In genomic region chr5:90163033-90163859, GRCm38 (mm10) we compare ENCODE assay signal across 23 mouse cellular contexts.
DNase-seq lines count a peak whose midpoint lies in the region; ATAC-seq and TF ChIP-seq lines count a peak whose summit lies in the region.
"Had no signal": no experiment of that assay in that cellular context is flagged by ENCODE, and none has a peak within 500 bp of the region (broad histone marks: within the 10 kb centered on the region; RNA-seq: fewer than 3 reads in every experiment).

No protein-coding gene starts in this region.

- 0 out of 2 replicates have a peak, but pooled peaks cover 4% of the 10 kb centered on the region for H3K4me1 ChIP-seq in kidney, postnatal 0 days (replicated peaks; ENCODE audit: insufficient read depth, low read length)
- H3K4me1 ChIP-seq in limb, embryonic 14.5 days (ENCODE audit: control insufficient read depth, insufficient read depth, low read length): no peaks in the 10 kb centered on the region
- H3K4me1 ChIP-seq in stomach, postnatal 0 days (replicated peaks; ENCODE audit: control insufficient read depth, insufficient read depth): no peaks in the 10 kb centered on the region
- H3K4me1 ChIP-seq: embryonic facial prominence, embryonic 12.5 days; liver, embryonic 15.5 days; midbrain, embryonic 13.5 days had no signal

- TF ChIP-seq CTCF in kidney, postnatal 0 days (IDR thresholded peaks at IDR 0.05; ENCODE audit: low read depth): no peak
- TF ChIP-seq CTCF in stomach, postnatal 0 days (IDR thresholded peaks at IDR 0.05; ENCODE audit: low read depth): no peak

- no peaks in the 10 kb centered on the region for H3K27me3 ChIP-seq in kidney, postnatal 0 days (ENCODE audit: insufficient read depth, low read length)
- H3K27me3 ChIP-seq in limb, embryonic 14.5 days (ENCODE audit: control insufficient read depth, insufficient read depth, low read length): no peaks in the 10 kb centered on the region
- no peaks in the 10 kb centered on the region for H3K27me3 ChIP-seq in stomach, postnatal 0 days (ENCODE audit: control insufficient read depth, insufficient read depth, low read length)
- H3K27me3 ChIP-seq: embryonic facial prominence, embryonic 12.5 days; intestine, embryonic 15.5 days; liver, embryonic 15.5 days; midbrain, embryonic 13.5 days had no signal

- peak; percentile 48 for DNase-seq in kidney, postnatal 0 days (ENCODE audit: low spot score)
- DNase-seq in kidney, postnatal 25 days: no peak
- peak; percentile 17 for DNase-seq in embryo, embryonic 10.5 days (ENCODE audit: low spot score)
- peak; percentile 15 for DNase-seq in embryo, embryonic 9.5 days (ENCODE audit: extremely low spot score)
- DNase-seq in limb, embryonic 14.5 days (ENCODE audit: low spot score): no peak
- DNase-seq in left cerebral cortex, adult 9 months (ENCODE audit: low spot score in 2 of 2): no peak
- no peak for DNase-seq in stomach, postnatal 0 days (ENCODE audit: low spot score)
- DNase-seq: adrenal gland, postnatal 25 days; B cell, adult 2 months; cerebellum, adult 11-12 months; cerebellum, adult 9-11 months; kidney, adult 2 months; liver; spleen, adult 18-20 months; thymus, adult 18-20 months; thymus, postnatal 25 days had no signal

- TF ChIP-seq POLR2A in limb, embryonic 14.5 days (IDR thresholded peaks at IDR 0.05; ENCODE audit: borderline replicate concordance, extremely low read depth, insufficient read depth, insufficient read length): no peak

- H3K4me3 ChIP-seq in kidney, postnatal 0 days (replicated peaks; ENCODE audit: low read depth, low read length): no peak overlapping the region
- no peak overlapping the region for H3K4me3 ChIP-seq in limb, embryonic 14.5 days (replicated peaks; ENCODE audit: low read length)
- H3K4me3 ChIP-seq in stomach, postnatal 0 days (ENCODE audit: low read depth, low read length): no peak overlapping the region
- H3K4me3 ChIP-seq: embryonic facial prominence, embryonic 12.5 days; intestine, embryonic 15.5 days; left cerebral cortex, adult 2 months; liver, embryonic 15.5 days; midbrain, embryonic 13.5 days had no signal

- WGBS in kidney, postnatal 0 days: 23% methylated on average over 18 of the region's 18 CpGs
- WGBS in limb, embryonic 14.5 days: 27% methylated on average over 18 of the region's 18 CpGs
- 62% methylated on average over 18 of the region's 18 CpGs for WGBS in stomach, postnatal 0 days

- H3K36me3 ChIP-seq in kidney, postnatal 0 days (ENCODE audit: insufficient read depth, low read length): no peaks in the 10 kb centered on the region
- no peaks in the 10 kb centered on the region for H3K36me3 ChIP-seq in limb, embryonic 14.5 days (ENCODE audit: control insufficient read depth, insufficient read depth, low read length)
- no peaks in the 10 kb centered on the region for H3K36me3 ChIP-seq in stomach, postnatal 0 days (ENCODE audit: control insufficient read depth, insufficient read depth, low read length)
- H3K36me3 ChIP-seq: embryonic facial prominence, embryonic 12.5 days; intestine, embryonic 15.5 days; liver, embryonic 15.5 days; midbrain, embryonic 13.5 days had no signal

- TF ChIP-seq EP300 in stomach, postnatal 0 days (optimal IDR thresholded peaks at IDR 0.05): no peak

- H3K9me3 ChIP-seq in kidney, postnatal 0 days (replicated peaks; ENCODE audit: low read length): no peaks in the 10 kb centered on the region; the same call in 1 of the 2 replicates
- H3K9me3 ChIP-seq in limb, embryonic 14.5 days (ENCODE audit: control insufficient read depth, low read length): no peaks in the 10 kb centered on the region
- no peaks in the 10 kb centered on the region for H3K9me3 ChIP-seq in stomach, postnatal 0 days (ENCODE audit: control insufficient read depth, low read length)
- H3K9me3 ChIP-seq: embryonic facial prominence, embryonic 12.5 days; intestine, embryonic 15.5 days; liver, embryonic 15.5 days; midbrain, embryonic 13.5 days had no signal

- H3K9ac ChIP-seq in kidney, postnatal 0 days (ENCODE audit: low read depth, low read length): no peak overlapping the region
- no peak overlapping the region for H3K9ac ChIP-seq in limb, embryonic 14.5 days (ENCODE audit: low read depth, low read length, severe bottlenecking)
- no peak overlapping the region for H3K9ac ChIP-seq in stomach, postnatal 0 days (ENCODE audit: low read length)
- H3K9ac ChIP-seq: embryonic facial prominence, embryonic 12.5 days; intestine, embryonic 15.5 days; liver, embryonic 15.5 days; midbrain, embryonic 13.5 days had no signal

- H3K27ac ChIP-seq in kidney, postnatal 0 days: no peak overlapping the region
- H3K27ac ChIP-seq in limb, embryonic 14.5 days (replicated peaks; ENCODE audit: low read depth, low read length): no peak overlapping the region
- no peak overlapping the region for H3K27ac ChIP-seq in stomach, postnatal 0 days (replicated peaks)
- H3K27ac ChIP-seq: embryonic facial prominence, embryonic 12.5 days; intestine, embryonic 15.5 days; left cerebral cortex, adult 2 months; liver, embryonic 15.5 days; midbrain, embryonic 13.5 days had no signal

- no peak; the same call in 1 of the 2 replicates for ATAC-seq in kidney, postnatal 0 days (replicated peaks; ENCODE audit: low FRiP score, low read depth)
- 0 out of 2 replicates have a peak, but pooled peaks have one; percentile 45 for ATAC-seq in limb, embryonic 14.5 days (ENCODE audit: low FRiP score, low read depth)
- ATAC-seq in stomach, postnatal 0 days (ENCODE audit: low FRiP score, low TSS enrichment): no peak
- ATAC-seq: forebrain, embryonic 14.5 days; hindbrain, embryonic 16.5 days; intestine, embryonic 15.5 days; midbrain, embryonic 13.5 days had no signal

- H3K4me2 ChIP-seq in kidney, postnatal 0 days (ENCODE audit: low read length): no peak overlapping the region
- H3K4me2 ChIP-seq in limb, embryonic 14.5 days (replicated peaks; ENCODE audit: low read depth, low read length, severe bottlenecking): no peak overlapping the region
- H3K4me2 ChIP-seq in stomach, postnatal 0 days (replicated peaks; ENCODE audit: low read depth): no peak overlapping the region
- H3K4me2 ChIP-seq: embryonic facial prominence, embryonic 12.5 days; intestine, embryonic 15.5 days; liver, embryonic 15.5 days; midbrain, embryonic 13.5 days had no signal

Comparison
In these comparisons a context has a peak if more than half of its experiments do, and no peak if none do; other contexts are left out.
1. DNase-seq: peak in kidney, postnatal 0 days (single experiment), embryo, embryonic 10.5 days (single experiment) and embryo, embryonic 9.5 days (single experiment); none in kidney, postnatal 25 days (0 of 2), limb, embryonic 14.5 days (single experiment), left cerebral cortex, adult 9 months (0 of 2) and stomach, postnatal 0 days (single experiment).